Mouse (Mus musculus) stomach, postnatal 0 days (tissue): ENCODE measurements at regions not wholly inside any gene's neighbourhood (a gene's known extent, or its start where the extent isn't known, plus 50 kb on each side); places are given as distances from the start of the nearest gene placed in this dataset.

Source experiments
- CTCF ChIP-seq: IDR thresholded peaks from 2 replicates; pipeline ENCODE4 v1.5.1; 2016; ENCODE audit warnings: antibody characterized with exemption, low read depth, mild to moderate bottlenecking, moderate library complexity
- EP300 ChIP-seq: optimal IDR thresholded peaks from 2 replicates; pipeline ENCODE3; 2016; ENCODE audit warnings: antibody characterized with exemption

DNA sequence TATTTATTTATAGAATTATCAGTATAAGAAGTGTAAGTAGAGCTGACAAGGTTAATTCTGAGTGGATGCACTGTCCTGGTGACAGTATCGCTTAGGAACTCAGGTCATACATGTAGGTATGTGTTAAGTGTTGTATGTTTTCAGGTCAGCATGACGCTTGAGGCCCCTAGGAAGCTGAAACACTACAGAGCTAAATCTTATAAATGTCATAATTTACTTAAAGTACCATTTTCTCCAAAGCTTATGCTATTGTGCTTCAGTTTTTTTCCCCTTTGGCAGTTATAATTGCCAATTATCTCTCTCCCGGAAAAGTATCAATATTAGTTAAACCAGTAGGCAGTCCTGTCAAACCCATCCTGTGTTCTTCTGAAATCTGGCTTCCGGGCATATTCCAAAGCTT lies 110.3 kb downstream of the Alg10b start:
- TF ChIP-seq EP300 (no peak), CTCF (no peak)
